Mouse (Mus musculus) spleen, postnatal 0 days (tissue): ENCODE results near the gene Stk16. TPM values are rescaled to one million over a fixed set of nuclear protein-coding genes. Genes with fewer than 3 reads are reported as not detected.

ENCODE experiments used
- polyA plus RNA-seq: library from polyadenylated mRNA; unstranded; fragments of >200 nt; fragmentation: Nextera tagmentation; extraction: Ambion mirVana; gene quantifications from 2 replicates; pipeline ENCODE4 v1.2.1, GENCODE M21; 2015

Gene Stk16
- polyA plus RNA-seq, result 72.1 and 75.1 TPM in 2 replicates

GRCm38 (mm10) chr1:75210136-75211087 is at the start of gene Stk16, which contains the start of gene Glb1l:
Stk16 (plus strand) TSS chr1:75210838.
Glb1l (minus strand) TSS chr1:75210813.

GRCm38 (mm10) chr1:75168472-75169464 is 41.9 kb upstream of the Stk16 start, which contains the start of gene Zfand2b:
Zfand2b (plus strand) TSS chr1:75168646.

GRCm38 (mm10) chr1:75180105-75180590 is 30.5 kb upstream of the Stk16 start, which contains the start of gene Abcb6:
Abcb6 (minus strand) TSS chr1:75180392.

GRCm38 (mm10) chr1:75191622-75192402 is 18.8 kb upstream of the Stk16 start, which contains the start of the genes Ankzf1 and Atg9a:
Ankzf1 (plus strand) TSS chr1:75192151.
Atg9a (minus strand) TSS chr1:75192196.

GRCm38 (mm10) chr1:75219531-75219930 is 8.9 kb downstream of the Stk16 start, which contains the start of gene Tuba4a:
Tuba4a (minus strand) TSS chr1:75219865.

GRCm38 (mm10) chr1:75231664-75232152 is 21.1 kb downstream of the Stk16 start, which contains the start of gene A630095N17Rik:
A630095N17Rik (minus strand) TSS chr1:75232102.

GRCm38 (mm10) chr1:75236117-75237050 is 25.7 kb downstream of the Stk16 start, which contains the start of gene Dnajb2:
Dnajb2 (plus strand) TSS chr1:75236406.

GRCm38 (mm10) chr1:75264091-75264880 is 53.6 kb downstream of the Stk16 start, which contains the start of gene Ptprn:
Ptprn (minus strand) TSS chr1:75264502.

Other genes starting within 250 kb of the Stk16 start
- 7.1 and 7.9 TPM in 2 replicates for gene Nhej1, start 85.6 kb upstream of the Stk16 start, polyA plus RNA-seq
- 0.94 and 1.3 TPM in 2 replicates for gene Slc23a3, start 76.9 kb upstream of the Stk16 start, polyA plus RNA-seq
- 67.5 and 72.4 TPM in 2 replicates for gene Cnppd1, start 68.1 kb upstream of the Stk16 start, polyA plus RNA-seq
- 59.5 and 62.7 TPM in 2 replicates for gene Retreg2, start 68.1 kb upstream of the Stk16 start, polyA plus RNA-seq
- 44.8 and 52.0 TPM in 2 replicates for gene Zfand2b, start 42.2 kb upstream of the Stk16 start, polyA plus RNA-seq
- 48.6 and 54.9 TPM in 2 replicates for gene Abcb6, start 30.4 kb upstream of the Stk16 start, polyA plus RNA-seq
- gene Ankzf1, start 18.7 kb upstream of the Stk16 start, polyA plus RNA-seq, result 13.2 and 13.3 TPM in 2 replicates
- gene Atg9a, start 18.6 kb upstream of the Stk16 start, polyA plus RNA-seq, result 25.2 and 26.9 TPM in 2 replicates
- gene Glb1l, start within 50 bp of the Stk16 start, polyA plus RNA-seq, result 6.6 and 10.7 TPM in 2 replicates
- gene Tuba4a, start 9.0 kb downstream of the Stk16 start, polyA plus RNA-seq, result 363 and 392 TPM in 2 replicates
- not detected in 2 replicates for gene A630095N17Rik, start 21.3 kb downstream of the Stk16 start, polyA plus RNA-seq
- 37.0 and 38.2 TPM in 2 replicates for gene Dnajb2, start 25.6 kb downstream of the Stk16 start, polyA plus RNA-seq
- gene Ptprn, start 53.7 kb downstream of the Stk16 start, polyA plus RNA-seq, result 0.05 and 0.12 TPM in 2 replicates
- gene Resp18, start 67.6 kb downstream of the Stk16 start, polyA plus RNA-seq, result not detected in 2 replicates
- gene Dnpep, start 107.2 kb downstream of the Stk16 start, polyA plus RNA-seq, result 46.6 and 54.4 TPM in 2 replicates
- gene Des, start 149.5 kb downstream of the Stk16 start, polyA plus RNA-seq, result 18.8 and 21.8 TPM in 2 replicates
- gene Speg, start 164.5 kb downstream of the Stk16 start, polyA plus RNA-seq, result 6.9 and 7.2 TPM in 2 replicates
- gene Gmppa, start 225.1 kb downstream of the Stk16 start, polyA plus RNA-seq, result 31.2 and 35.9 TPM in 2 replicates
- not detected in 2 replicates for gene Asic4, start 239.6 kb downstream of the Stk16 start, polyA plus RNA-seq